Mouse (Mus musculus): ENCODE measurements at regions not wholly inside any gene's neighbourhood (a gene's known extent, or its start where the extent isn't known, plus 50 kb on each side); places are given as distances from the start of the nearest gene placed in this dataset.
A peak's percentile ranks its signal among the peaks of the same experiment; 100 is the strongest.

DNA sequence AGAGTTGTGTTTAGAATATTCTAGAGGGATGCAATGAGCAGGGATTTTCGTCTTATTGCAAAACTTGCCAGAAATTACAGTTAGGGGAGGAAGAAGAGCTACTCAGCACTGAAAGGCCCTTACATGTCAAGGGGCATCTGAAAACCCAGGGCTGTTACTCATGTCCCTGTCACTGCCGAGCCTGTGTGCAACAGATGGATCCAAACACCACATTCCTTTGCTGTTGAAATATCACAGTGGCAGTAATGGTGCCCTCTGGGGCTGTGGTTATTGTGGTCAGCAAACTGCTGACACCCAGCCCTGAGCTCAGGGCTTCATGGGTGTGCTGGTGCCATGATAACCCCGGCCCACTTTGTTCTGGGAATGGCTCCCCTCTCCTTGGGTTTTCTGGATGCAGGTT lies 114.3 kb upstream of the Ercc6l2 start:
- DNase-seq, result no peak

DNA sequence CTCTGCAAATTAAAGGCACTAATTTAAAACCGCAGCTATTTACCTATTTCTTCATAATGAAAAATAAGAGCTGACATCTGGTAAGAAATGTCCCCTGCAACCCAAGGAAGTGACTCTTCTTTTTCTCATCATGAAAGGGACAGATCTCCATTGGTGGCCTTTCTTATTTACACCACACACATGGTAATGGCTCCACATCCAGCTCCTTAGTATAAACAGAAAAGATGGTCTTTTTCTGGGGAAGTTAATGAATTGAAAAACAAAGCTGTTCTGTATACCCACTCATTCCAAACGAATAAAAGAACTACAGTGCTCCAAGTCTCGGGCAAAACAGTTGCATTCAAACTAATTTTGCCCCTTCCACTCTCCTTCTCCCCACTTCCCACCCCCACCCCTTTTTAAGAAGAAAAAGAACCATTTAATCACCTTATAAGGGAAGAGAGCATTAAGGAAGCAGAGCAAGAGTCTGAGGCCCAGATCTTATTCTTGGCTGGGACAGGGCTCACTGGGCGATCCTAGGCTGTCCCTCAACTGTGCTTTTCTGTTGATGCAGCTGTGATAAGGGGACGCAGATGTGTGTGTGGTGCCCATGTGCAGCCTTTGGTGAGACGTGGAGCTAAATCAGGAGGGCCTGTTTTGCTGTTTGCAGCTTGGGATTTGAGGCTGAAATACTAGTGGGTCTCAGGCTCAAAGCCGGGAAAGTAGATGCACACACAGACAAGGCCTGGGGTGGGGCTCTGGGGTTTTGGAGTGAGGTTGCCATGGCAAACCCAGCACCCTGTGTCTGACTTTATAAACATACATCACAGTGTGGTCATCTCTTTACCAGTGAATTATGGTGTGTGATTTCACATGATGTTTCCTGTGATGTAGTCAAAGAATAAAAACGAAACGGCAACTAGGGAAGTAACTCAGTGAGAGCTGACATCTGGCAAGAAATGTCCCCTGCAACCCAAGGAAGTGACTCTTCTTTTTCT lies 113.6 kb upstream of the Ercc6l2 start:
- DNase-seq, result no peak

DNA sequence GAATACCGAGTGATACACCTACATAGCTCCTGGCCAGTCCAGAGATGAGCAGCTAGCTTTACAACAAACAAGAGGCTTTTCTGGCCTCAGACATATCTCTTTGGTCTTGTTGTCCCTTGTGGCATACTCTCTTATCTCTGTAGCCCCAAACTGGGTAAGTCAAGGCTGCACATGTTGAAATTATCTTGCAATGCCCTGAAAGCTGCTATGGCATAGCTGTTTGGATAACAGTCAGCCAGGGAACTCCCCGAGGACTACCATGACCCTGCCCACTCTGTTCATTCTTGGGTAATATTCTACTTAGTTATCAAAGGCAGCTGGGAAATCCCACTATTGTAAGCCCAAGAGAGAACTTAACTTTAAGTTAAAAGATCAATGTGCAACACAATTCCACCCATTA lies 106.5 kb upstream of the Ercc6l2 start:
- no peak for DNase-seq

DNA sequence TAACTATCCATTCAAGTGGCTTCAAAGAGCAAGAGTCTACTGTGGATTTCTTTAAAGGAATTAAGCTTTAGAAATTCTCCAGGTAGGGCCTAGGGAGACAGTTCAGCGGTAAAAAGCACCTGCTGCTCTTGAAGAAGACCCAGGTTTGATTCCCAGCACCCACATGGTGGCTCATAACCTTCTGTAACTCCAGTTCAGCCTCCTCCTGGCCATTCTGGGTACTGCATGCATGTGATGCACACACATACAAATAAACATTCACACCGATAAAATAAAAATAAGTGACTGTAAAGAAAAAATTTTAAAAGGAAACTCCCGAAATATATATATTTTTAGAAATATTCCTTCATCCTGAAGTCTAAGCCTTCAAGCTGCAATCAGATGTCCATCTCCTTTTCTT lies 101.9 kb upstream of the Ercc6l2 start:
- no peak for DNase-seq

DNA sequence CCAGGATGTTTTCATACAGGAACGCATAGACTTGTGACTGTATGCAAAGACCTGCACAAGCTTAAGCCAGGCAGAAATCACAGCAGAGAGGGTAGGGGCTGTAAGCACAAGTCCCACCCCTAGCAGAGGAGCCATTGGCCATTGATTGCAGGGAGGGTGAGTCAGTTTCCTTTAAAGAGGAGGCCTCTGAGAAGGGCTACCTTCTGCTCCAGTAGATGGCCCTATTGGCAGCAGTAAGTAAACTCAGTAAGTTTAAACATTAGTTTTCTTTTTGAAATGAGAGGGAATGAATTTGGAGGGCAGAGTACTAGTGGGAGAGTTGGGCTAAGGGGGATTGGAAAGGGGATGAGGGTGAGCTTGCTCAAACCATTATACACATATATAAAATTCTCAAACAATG lies 98.5 kb upstream of the Ercc6l2 start:
- DNase-seq, result no peak

DNA sequence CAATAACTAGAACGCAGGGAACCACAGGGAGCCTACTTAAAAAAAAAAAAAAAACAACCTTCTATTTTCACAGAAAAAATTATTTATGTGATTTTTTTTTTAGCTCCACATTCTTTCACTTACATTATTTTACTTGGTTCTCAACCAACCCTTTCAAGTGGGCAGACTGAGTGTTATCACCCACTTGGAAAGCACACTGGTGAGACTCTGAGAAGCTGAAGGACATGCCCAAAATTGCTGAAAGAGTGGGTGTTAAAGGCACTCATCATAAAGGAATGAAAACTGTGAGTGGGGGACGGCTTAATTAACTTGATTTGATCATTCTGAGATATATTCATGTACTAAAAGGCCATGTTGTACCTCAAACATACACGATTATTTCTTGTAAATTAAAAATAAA lies 97.8 kb upstream of the Ercc6l2 start:
- no peak for DNase-seq

DNA sequence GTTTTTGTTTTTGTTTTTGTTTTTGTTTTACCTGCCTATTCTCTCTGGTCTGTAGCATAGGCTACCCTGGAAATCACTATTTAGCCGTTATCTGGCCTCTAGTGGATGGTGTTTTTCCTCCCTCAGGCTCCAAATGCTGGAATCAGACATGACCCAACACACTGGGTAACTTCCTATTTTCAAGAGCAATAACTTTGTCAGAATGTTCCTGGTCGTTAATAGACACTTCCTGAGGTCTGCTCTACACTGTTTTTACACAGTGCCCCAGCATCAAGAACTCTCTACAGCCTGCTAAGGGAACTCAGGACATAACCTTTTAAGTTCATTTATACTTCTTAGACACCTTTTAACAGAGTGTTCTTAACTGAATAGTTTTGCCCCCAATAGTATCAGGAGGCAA lies 96.3 kb upstream of the Ercc6l2 start:
- no peak for DNase-seq

DNA sequence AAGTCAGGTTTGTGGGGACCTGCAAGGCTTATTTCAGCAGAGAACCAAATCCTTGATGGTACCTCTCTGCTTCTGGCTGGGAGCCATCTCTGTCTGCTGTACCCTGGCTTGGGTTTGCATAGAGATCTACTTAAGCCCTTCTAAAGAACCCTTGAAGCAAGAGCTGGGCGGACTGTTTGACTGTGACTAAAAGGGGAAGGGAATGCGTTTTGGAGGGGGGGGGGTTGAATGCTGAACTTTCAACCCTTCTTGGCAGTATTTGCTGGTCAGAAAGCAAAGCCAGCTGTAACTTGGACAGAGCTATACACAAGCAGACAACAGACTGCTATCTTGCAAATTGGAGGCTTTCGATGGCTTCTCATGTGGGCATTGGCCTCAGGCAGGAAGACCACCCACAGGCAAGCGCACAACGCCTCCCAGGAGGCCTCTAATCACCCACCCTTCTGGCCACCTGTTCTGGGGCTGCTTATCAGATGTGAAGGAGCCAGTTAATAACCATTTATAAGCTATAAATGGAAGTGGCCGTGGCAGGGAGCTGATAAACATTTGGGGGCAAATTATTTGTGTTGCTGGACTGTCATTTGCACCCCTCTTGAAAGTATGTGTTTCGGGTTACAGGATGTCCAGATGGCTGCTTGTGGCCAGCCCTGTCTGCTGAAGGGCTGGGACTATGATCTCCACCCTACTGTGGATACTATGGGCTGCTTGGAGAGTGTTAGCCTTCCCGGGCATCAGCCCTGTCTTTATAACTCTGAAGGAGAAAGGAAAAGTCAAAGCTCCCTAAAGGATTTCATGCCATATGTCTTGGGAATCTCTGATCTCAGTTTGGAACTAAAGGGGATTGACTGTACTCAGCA lies 95.5 kb upstream of the Ercc6l2 start:
- no peak for DNase-seq

DNA sequence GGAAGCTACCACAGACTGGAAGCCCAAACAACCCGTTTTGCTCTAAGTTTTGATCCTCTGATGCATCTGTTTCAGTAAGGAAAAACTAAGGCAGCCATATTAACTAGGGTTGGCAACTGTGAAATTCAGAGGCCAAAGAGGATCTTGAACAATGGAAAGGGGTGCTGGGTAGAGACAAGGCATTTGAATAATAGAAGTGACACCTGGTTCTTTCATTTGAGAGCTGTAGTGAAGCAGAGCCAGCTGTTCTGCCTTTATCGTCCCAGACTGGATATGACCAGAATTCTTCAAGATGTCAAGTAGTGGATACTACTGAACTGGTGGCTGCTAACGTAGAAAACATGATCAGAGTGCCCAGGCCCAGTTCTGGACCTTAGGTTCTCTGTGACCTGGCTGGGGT lies 94.4 kb upstream of the Ercc6l2 start:
- DNase-seq, result no peak

DNA sequence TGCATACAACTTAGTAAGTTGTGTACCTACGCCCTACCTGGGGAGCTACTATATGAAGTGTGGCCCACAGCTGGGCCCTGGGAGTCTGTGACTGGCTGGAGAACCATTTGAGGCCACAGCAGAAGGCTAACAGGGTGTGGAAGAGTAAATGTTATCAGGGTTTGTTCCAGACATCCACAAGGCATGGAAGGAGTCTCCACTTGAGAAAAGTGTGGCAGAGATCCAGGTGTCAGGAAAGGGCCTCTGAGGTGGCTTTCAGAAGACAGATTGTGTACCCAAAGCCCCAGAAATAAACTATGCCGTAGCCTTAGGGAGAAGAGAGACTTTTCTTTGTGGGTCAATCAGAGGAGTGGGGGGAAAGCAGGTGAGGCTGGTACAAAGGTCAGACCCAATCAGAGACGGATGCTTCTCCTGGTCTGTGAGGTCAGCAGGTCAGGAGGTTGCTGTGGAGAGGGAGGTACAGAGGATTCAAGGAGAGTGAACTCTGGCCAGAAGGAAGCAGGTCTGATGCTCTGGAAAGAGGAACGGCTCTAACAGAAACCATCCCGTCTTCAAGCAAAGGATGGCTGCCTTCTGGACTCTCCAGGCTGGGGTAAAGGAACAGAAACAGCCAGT lies 93.9 kb upstream of the Ercc6l2 start:
- no peak for DNase-seq

DNA sequence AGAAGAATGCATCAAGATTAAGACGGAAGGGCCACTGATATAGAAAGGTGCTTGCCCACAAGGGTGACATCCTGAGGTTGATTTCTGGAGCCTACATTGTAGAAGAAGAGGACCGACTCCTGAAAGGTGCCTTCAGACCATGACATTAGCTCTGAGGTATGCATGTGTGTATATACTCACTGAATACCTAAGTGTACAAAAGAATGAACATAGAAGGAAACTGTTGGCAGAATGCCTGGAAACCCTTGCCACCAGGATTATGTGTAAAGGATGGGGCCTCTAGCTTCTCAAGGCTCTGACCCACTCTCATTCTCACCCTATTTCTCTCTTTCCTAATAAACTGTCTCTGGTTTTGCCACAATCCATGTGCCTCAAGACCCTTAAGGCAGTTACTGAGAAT lies 90.7 kb upstream of the Ercc6l2 start:
- no peak for DNase-seq

DNA sequence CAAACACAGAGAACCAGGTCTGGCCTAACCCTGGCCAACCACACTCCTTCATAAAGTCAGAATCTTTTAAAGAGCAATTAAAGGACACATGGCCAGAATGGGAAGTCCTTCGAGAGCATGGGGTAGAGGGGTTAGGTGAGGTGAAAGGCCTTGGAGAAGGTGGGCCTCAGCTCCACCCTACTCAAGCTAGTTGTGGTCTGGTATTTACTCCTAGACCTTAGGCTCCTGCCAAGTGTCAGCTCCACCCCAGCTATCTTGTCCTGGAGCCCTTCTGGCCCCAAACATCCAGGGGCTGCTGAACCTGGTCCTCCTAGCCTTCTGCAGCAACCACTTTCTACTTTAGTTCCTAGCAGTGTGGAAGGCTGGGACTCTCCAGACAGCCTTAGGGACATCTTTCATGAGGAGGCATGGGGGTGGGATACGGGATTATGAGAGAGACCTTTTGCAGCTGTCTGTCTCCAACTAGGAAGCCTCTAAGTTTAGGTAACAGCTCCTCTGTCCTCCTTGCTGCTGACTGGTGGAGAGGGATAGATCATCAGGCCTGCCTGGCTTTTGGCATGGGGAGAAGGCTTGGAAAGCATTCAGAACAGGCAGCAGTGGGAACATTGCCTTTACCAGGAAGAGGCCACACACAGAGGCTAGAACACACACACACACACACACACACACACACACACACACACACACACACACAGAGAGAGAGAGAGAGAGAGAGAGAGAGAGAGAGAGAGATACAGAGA lies 90.0 kb upstream of the Ercc6l2 start:
- no peak for DNase-seq

DNA sequence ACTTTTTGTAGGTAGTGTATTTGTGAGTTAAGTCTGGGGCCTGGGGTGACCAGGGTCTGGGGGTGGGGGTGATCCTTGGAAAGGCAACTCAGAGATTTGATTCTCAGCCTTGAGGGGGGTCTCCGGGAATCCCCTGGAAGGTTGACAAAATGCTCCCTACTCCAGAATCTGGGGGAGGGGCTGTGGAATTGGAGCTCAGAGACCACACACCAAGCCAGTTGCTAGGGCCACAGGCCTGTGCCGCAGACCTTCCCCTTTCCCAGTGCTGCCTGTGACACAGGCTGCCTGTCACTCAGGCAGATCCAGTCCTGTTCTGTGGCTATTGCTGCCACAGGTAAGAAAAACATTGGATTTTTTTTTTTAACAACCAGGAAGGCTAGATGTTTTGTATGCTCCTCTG lies 89.0 kb upstream of the Ercc6l2 start:
- no peak for DNase-seq

DNA sequence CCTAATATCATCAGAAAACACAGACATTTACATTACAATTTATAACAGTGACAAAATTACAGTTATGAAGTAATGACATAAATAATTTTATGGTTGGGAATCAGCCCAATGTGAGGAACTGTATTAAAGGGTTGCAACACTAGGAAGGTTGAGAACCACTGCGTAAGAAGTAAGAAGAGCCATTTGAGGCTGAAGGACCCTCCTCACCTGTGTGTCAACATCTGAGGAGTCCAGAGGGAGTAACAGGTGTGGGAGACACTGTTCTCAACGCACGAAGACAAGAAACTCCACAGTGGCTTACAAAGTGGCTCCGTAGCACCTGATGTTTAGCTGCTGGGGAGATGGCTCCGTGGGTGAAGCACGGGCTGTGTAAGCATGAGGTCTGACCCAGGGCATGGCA lies 88.5 kb upstream of the Ercc6l2 start:
- DNase-seq, result no peak

DNA sequence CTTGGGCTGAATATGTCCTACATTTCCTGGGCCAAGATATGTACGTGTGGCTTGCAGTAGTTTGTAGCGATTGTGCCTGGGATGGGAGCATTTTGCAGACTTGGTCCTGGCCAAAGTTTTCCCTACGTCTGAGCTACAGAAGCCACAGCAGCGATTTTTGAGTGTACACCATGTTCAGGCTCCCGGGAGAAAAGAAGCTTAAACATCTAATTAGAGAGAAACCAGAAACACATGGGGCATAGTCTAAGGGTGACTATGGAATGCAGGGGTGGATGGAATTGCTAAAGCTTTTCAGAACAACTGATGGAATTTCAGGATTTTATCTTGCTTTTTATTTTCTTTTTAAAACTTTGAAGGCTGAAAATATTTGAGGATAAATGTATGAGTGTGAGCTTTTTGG lies 79.3 kb upstream of the Ercc6l2 start:
- DNase-seq, result no peak

DNA sequence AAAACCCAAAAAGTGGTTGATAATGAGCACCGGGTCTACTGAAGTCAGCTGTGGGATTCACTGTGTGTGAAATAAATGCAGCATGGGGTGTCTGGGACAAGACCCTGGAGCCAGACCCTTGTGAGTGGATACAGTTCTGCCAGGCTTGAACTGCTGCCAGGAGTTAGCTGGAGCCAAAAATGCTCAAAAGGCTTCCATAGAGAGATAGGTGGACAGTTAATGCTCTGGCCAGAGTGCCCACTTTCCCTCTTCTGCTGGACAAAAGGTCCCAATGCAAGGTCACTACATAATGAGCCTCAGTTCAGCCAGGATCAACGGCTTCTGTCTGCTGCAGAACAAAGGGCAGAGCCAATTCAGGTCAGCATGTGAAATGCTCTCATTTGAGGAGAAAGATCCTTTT lies 73.2 kb upstream of the Ercc6l2 start:
- DNase-seq, result peak; percentile 44

DNA sequence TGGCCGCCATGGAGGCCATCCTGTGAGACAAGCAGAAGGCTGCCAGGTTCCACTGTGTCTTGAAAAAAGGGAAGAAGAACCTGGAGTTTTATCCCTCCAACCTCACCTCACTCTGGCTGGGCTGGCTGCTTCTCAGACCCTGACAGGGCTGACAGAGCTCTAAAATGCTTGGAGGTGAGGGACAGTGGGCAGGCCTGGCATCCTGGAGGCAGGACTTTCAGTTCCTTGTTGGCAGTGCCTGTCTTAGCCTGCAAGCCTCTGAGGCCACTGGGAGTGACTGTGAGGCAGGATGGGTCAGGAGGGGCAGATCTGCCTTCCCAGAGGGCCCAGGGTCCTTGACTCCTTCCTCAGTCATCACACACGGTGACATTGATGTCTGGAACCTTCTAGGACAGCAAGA lies 66.3 kb upstream of the Ercc6l2 start:
- DNase-seq, result no peak

DNA sequence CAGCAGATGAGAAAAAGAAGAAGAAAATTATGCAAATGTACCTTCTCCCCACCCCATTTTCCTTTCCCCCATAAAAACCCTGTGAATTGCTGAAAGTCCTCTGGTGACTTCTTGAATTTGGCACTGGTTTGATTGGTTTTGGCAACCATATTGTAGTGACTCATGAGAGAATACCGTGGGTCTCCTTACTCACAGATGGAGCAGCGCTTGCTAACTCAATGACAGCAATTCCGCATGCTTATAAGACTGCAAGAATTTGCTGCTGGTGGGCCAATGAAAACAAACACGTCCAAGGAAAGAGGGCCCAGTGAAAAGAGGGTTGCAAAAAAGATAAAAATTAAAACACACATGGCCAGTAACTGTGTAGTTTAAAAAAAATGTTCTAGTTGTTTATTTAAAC lies 65.0 kb upstream of the Ercc6l2 start:
- DNase-seq, result no peak

DNA sequence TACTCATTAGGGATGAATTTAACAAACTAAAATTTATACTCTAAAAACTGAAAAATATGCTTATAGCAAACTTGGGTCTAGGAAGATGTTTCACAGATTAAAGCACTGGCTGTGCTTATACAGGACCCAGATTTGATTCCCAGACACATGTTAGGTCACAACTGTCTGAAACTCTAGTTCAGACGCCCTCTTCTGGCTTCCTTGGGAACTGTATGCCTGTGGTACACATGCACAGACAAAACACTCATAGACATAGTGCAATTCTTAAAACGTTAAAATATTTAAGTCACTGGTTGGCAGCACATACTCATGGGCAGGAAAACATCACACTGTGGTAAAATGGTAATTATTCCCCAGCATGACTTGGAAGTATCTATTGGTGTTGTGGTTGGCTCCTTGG lies 63.8 kb upstream of the Ercc6l2 start:
- DNase-seq, result no peak

DNA sequence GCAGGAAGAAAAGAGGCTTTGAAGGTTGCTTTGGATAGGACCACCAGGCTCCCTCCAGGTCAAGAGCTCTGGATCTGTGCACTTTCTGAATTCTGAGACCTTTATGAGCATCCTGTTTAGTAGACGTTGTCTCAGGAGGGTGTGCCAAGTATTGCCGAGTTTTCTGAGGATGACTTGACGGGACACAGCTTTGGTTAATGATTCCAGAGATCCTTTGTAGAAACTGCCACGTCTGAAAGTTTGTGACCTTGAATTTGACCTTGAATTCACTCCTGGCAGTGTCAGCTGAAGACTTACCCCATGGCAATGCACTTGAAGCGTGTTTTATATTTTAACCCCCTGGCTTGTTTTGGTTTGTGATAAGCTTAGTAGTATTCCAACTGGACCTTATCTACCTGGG lies 58.0 kb upstream of the Ercc6l2 start:
- DNase-seq, result no peak

DNA sequence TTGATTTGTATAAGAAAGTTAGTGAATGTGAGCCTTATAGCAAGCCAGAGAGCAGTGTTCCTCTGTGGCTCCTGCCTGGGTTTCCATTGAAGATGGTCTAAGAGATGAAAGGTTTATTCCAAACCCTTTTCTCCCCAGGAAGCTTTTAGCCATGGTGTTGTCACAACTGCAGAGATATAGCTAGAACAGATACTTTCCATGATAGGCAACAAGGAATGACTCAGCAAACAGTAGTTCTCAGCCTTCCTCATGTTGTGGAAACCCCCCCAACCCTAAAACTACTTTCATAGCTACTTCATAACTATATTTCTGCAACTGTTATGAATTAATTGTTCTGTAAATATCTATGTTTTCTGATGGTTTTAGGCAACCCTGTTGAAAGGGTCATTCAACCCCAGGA lies 53.5 kb upstream of the Ercc6l2 start:
- DNase-seq, result no peak

Data from right cerebral cortex, postnatal 4 days (tissue).